Mouse (Mus musculus) limb, embryonic 13.5 days (tissue): ENCODE results near the gene Myo1d. TPM values are rescaled to one million over a fixed set of nuclear protein-coding genes. Genes with fewer than 3 reads are reported as not detected.

Experiments
- ATAC-seq: fragments of 200-750 bp; cut with Nextera tagmentation; 2 replicates; pipeline ENCODE4 v1.8.0; 2017; ENCODE audit warnings: low read depth, moderate number of reproducible peaks, moderate TSS enrichment; ENCODE audit not compliant: low FRiP score
- H3K27ac ChIP-seq: fragments of 300-500 bp; sonication (generic); 2 replicates; pipeline ENCODE4 v1.5.1; 2015; ENCODE audit warnings: inconsistent platforms, mild to moderate bottlenecking, moderate library complexity
- H3K27me3 ChIP-seq: fragments of 300-500 bp; sonication (generic); 2 replicates; pipeline ENCODE4 v1.6.1; 2015; ENCODE audit warnings: mild to moderate bottlenecking, inconsistent platforms
- H3K36me3 ChIP-seq: fragments of 300-500 bp; sonication (generic); 2 replicates; pipeline ENCODE4 v1.6.1; 2015; ENCODE audit warnings: inconsistent platforms, mild to moderate bottlenecking, moderate library complexity
- H3K4me1 ChIP-seq: fragments of 300-500 bp; sonication (generic); 2 replicates; pipeline ENCODE4 v1.6.1; 2015; ENCODE audit warnings: inconsistent platforms
- H3K4me2 ChIP-seq: fragments of 300-500 bp; sonication (generic); replicated peaks from 2 replicates; pipeline ENCODE4 v1.6.1; 2015; ENCODE audit warnings: inconsistent platforms, mild to moderate bottlenecking, moderate library complexity
- H3K4me3 ChIP-seq: fragments of 300-500 bp; sonication (generic); 2 replicates; pipeline ENCODE4 v1.5.1; 2015; ENCODE audit warnings: moderate library complexity, mild to moderate bottlenecking, inconsistent platforms
- H3K9ac ChIP-seq: fragments of 300-500 bp; sonication (generic); 2 replicates; pipeline ENCODE4 v1.6.1; 2015; ENCODE audit warnings: mild to moderate bottlenecking, inconsistent platforms
- H3K9me3 ChIP-seq: fragments of 300-500 bp; sonication (generic); 2 replicates; pipeline ENCODE4 v1.6.1; 2016; ENCODE audit warnings: inconsistent platforms
- WGBS: fragments of 180-500 bp; shearing (Covaris S2); methylation state at CpG from one replicate; pipeline ENCODE4 v1.1.7; 2015; 5-methylcytosine and 5-hydroxymethylcytosine counted together
- polyA plus RNA-seq: library from polyadenylated mRNA; unstranded; fragments of >200 nt; fragmentation: Nextera tagmentation; extraction: Ambion mirVana; gene quantifications from 2 replicates; pipeline ENCODE4 v1.2.1, GENCODE M21; 2015

Myo1d gene
- polyA plus RNA-seq, 1 experiment from 2014 or later = 6.7 TPM

DNA sequence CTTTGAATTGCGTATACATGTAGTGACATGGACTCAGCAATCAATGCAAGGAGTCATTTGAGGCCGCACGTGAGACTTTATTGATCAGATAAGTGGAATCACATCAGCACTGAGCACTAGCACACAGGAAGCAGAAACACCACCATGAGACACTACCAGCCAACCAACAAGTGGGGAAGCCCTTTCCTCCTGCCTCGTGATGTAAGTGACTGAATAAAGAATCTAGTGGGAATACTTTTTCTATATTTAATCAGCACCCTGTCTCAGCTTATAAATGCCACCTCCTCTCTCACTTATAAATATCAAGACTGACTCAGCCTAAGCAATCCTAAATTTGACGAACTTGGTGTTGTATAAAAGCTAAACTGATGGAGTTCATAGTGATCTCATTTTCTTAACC is 134.7 kb downstream of the Myo1d start:
- H3K9ac ChIP-seq = no peak overlapping the region
- H3K9me3 ChIP-seq = no peaks in the 10 kb centered on the region
- ATAC-seq = no peak
- 86% methylated on average over 5 of the region's 5 CpGs for WGBS
- no peak overlapping the region for H3K27ac ChIP-seq
- H3K36me3 ChIP-seq = no peaks in the 10 kb centered on the region
- no peak overlapping the region for H3K4me2 ChIP-seq
- no peaks in the 10 kb centered on the region for H3K27me3 ChIP-seq
- no peaks in the 10 kb centered on the region for H3K4me1 ChIP-seq
- H3K4me3 ChIP-seq = no peak overlapping the region

DNA sequence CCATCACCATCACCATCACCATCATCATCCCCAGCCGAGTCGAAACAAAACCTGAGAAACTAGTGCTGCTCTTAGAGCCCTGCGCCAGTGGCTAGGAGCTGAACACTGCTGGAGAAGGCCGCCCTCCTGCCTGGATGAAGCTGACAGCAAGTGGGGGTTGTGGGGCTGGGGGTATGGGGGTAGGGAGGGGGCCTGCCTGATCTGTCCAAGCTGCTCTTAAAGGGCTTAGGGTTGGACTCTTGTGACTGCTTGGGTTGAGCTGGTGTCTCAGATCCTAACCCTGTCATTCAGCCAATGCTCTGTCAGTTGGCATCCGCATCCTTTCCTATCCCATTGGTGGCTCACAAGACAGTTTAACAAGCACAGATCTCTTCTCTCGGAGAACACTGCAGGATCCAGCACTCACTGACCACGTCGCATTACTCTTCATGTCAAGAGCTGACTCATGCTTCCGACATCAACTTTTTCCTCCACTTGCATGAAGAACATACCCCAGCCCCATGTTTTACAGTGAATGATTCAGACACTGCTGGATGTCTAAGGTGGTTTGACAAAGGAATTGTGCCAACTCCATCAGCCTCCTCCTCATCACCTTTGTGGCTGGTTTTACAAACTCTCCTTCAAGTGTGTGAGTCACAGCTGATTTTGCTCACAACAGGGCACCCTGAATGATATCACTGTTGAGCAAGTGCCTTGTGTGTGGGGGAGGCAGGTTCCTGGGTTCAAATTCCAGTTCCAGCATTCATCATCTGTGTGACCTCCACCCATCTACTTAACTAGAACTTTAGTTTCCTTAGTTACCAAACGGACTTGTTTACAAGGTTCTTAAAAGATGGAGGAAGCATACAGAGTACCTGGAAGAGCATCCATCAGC is 150.6 kb downstream of the Myo1d start:
- Histone ChIP-seq H3K27me3 (no peaks in the 10 kb centered on the region), H3K4me1 (no peaks in the 10 kb centered on the region), H3K4me3 (no peak overlapping the region), H3K9me3 (no peaks in the 10 kb centered on the region), H3K27ac (no peak overlapping the region), H3K36me3 (no peaks in the 10 kb centered on the region), H3K9ac (no peak overlapping the region), H3K4me2 (no peak overlapping the region)
- WGBS = 86% methylated on average over 10 of the region's 10 CpGs
- no peak for ATAC-seq

DNA sequence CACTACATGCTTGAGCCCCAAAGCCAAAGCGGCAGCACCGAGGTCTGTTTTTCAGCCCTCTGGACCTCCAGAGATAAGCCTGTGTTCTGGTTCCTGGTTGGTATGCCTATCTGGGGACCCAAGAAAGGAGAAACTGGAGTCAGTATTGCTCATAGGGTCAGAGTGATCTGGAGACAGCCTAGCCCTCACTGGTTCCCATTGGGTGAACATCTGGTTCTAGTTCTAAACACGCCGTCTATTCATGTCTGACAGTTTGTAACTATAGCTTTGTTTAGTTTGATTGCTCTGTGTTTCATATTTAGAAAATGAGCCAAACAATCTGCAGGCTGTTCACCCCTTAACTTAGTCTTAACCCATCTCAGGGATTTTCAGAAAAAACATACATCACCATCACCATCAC is 151.2 kb downstream of the Myo1d start:
- WGBS = 79% methylated on average over 4 of the region's 4 CpGs
- H3K4me1 ChIP-seq = no peaks in the 10 kb centered on the region
- H3K9ac ChIP-seq = no peak overlapping the region
- no peak overlapping the region for H3K4me2 ChIP-seq
- H3K4me3 ChIP-seq = no peak overlapping the region
- no peak overlapping the region for H3K27ac ChIP-seq
- H3K9me3 ChIP-seq = no peaks in the 10 kb centered on the region
- no peaks in the 10 kb centered on the region for H3K36me3 ChIP-seq
- no peaks in the 10 kb centered on the region for H3K27me3 ChIP-seq
- no peak for ATAC-seq

DNA sequence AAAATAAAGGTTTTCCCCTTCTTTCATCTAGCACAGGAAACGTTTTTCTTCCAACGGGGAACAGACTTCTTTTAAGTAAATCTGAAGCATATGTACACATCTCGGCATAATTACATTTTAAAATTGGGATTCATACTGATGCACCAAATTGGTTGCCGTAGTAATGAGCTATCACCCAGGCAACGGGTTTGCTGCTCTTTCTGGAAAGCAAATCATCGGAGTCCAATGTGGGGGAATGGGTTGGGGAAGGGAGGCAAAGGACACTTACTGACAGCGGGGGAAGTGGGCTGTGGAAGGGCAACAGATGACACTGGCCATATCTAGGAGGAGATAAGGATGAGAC is 156.8 kb downstream of the Myo1d start:
- Histone ChIP-seq H3K4me2 (peak overlapping the region; percentile 21; the same call in 1 of the 2 replicates), H3K9ac (no peak overlapping the region), H3K27me3 (no peaks in the 10 kb centered on the region), H3K4me3 (no peak overlapping the region), H3K27ac (no peak overlapping the region), H3K36me3 (no peaks in the 10 kb centered on the region), H3K9me3 (no peaks in the 10 kb centered on the region), H3K4me1 (peaks cover 8% of the 10 kb centered on the region; the same call in 1 of the 2 replicates)
- WGBS = 30% methylated on average over 7 of the region's 7 CpGs
- no peak for ATAC-seq

DNA sequence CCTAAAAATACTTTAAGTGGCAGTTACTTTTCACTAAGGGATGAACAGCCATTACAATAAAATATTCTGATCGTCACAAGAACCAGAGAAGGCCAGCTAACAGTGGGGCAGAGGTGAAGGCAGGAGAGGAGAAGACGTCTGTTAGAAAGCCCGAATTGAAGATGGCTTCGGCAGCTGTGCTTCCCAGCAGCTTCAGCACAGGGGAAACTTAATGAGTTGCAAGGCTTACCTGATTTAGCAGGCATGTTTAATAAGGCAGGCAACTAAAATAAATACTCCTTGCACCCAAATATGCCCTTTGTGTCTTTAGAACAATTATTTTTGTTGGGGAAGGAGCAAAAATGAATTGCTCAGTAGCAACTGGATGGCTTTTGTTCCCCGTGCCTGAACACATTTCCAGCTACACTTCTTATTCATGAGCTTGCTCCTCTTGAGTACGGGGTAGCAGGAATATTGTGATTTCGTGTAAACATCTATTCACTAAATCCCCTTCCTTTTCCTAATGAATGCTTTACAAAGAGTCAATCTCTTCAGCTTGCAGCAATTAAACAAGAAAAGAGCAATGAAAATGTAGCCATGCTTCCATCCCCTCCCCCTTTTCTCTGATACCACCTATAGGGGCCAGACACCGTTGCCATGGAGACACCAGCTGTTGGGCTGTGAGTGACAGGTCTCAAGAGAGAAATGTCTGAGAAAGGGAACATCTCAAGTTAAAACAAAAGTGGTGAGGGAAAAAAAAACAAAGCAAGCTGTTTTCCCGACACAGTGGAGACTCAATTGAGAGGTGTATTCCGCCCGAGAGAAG is 157.4 kb downstream of the Myo1d start:
- ATAC-seq = no peak
- 18% methylated on average over 11 of the region's 11 CpGs for whole genome bisulfite sequencing
- Histone ChIP-seq H3K9me3 (no peaks in the 10 kb centered on the region), H3K4me3 (no peak overlapping the region), H3K27me3 (no peaks in the 10 kb centered on the region), H3K4me1 (peaks cover 8% of the 10 kb centered on the region; the same call in 1 of the 2 replicates), H3K36me3 (no peaks in the 10 kb centered on the region), H3K9ac (no peak overlapping the region), H3K4me2 (peak overlapping the region; percentile 21; the same call in 1 of the 2 replicates), H3K27ac (no peak overlapping the region)

DNA sequence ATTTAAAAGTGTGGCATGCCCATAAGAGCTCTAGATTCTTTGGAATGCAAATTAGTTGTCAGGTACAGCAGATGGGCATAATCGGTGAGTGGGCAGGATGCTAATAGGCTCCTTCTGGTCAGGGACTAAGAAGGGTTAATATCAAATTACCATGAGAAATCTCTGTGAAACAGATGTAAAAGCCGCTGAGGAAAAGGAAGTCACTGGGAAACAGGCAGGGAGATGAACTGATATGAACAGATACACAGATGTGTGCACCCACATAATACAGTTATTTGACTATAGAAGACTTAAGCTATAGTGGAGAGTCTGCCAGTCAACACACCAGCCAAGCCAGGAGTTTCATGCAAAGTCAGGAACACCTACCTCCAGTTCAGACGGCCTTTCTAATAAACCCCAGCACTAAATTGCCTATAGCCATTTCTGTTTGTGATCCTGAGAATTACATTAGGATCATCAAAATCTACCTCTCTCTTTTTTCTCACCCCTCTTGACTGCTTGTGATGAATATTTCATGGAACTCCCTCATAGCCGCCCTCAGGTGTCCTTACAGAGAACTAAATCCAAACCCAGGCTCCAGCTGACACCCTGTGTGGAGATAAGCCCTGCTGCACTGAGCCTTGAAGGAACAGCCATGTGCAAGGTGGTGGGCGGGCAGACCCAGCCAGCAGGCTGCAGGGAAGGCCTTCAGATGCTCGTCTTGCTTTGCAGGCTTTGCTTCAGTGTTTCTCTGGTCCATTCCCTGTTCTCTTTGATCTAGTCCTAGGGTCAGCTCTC is 164.7 kb downstream of the Myo1d start:
- no peaks in the 10 kb centered on the region for H3K9me3 ChIP-seq
- 36% methylated on average over 6 of the region's 6 CpGs for WGBS
- ATAC-seq = no peak
- H3K9ac ChIP-seq = no peak overlapping the region
- H3K4me2 ChIP-seq = no peak overlapping the region
- no peaks in the 10 kb centered on the region for H3K36me3 ChIP-seq
- no peak overlapping the region for H3K27ac ChIP-seq
- H3K4me3 ChIP-seq = no peak overlapping the region
- no peaks in the 10 kb centered on the region for H3K27me3 ChIP-seq
- no peaks in the 10 kb centered on the region for H3K4me1 ChIP-seq

DNA sequence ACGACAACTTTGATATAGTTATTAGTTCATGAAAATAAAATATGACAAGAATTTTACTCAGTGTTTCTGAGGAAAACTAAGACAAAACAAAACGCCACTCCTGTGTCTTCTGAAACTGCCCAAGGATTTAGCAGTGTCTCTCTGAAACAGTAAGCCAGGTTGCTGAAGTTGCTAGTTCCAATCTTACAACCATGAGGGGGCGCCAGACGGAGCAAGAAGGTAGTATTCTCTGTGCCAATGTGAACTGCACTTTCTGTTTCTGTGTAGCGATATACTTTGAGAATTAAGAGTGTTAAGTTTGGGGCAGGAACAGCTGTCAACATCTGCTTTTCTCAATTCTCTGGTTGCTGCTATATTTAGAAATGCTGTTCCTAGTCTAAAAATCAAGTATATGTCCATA is 165.4 kb downstream of the Myo1d start:
- no peak overlapping the region for H3K9ac ChIP-seq
- H3K27ac ChIP-seq = no peak overlapping the region
- H3K4me3 ChIP-seq = no peak overlapping the region
- no peaks in the 10 kb centered on the region for H3K27me3 ChIP-seq
- no peaks in the 10 kb centered on the region for H3K36me3 ChIP-seq
- no peak overlapping the region for H3K4me2 ChIP-seq
- no peaks in the 10 kb centered on the region for H3K9me3 ChIP-seq
- 41% methylated on average over 5 of the region's 5 CpGs for WGBS
- no peaks in the 10 kb centered on the region for H3K4me1 ChIP-seq
- no peak for ATAC-seq

DNA sequence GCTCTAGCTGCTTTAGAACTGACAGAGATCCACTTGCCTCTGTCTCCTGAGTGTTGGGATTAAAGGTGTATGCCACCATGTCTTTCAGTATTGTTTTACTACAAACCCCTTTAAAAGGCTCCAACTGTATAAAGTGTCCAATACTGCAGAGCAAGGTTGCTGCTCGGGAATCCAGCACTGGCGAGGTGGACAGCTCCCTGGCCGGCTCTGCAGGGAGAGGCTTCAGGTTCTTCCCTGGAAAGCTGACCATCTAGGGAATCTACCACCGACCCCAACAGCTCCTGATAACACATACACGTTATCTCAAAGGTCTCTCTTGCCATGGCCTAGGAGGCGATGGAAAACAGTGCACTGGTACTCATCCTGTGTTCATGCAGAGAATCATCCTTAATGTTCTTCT is 166.3 kb downstream of the Myo1d start:
- H3K27ac ChIP-seq = no peak overlapping the region
- no peak overlapping the region for H3K4me2 ChIP-seq
- no peaks in the 10 kb centered on the region for H3K36me3 ChIP-seq
- ATAC-seq = no peak
- no peak overlapping the region for H3K9ac ChIP-seq
- H3K9me3 ChIP-seq = no peaks in the 10 kb centered on the region
- 13% methylated on average over 6 of the region's 6 CpGs for WGBS
- H3K4me1 ChIP-seq = no peaks in the 10 kb centered on the region
- H3K27me3 ChIP-seq = no peaks in the 10 kb centered on the region
- H3K4me3 ChIP-seq = no peak overlapping the region

DNA sequence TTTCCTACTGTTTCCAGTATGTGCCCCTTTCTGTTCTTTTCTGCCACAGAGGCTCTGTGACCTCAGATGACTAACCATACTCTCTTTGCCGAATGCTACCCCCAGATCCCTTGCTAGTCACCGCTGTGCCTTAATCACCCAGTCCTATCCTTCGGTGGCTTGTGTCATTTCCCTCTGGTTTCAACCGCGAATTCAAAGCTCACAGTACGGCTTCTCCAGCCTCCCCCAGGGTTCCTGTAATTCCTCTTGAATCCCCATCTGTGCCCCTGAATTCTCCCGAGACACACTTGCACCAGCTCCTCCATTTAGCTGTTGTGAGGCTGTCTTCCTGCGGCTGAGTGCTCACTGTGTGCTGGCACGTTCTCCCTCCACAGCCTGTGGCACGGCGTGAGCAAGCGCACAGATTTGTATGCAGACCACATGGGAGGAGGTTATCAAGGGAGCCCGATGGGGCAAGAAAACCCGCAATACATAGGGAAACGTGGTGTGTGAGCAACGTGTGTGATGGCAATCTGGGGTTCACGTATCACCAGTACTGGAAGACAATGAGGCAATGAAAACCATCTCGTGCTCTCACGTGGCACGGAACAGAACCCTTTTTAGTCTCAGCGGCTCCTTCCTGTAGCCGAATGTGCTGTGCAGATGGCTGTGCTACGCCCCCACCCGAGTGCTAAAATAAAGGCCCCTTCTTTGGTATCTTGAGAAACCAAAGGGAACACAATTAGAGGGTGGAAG is 177.0 kb downstream of the Myo1d start:
- Histone ChIP-seq H3K4me2 (peak overlapping the region; percentile 55), H3K36me3 (no peaks in the 10 kb centered on the region), H3K4me3 (peak overlapping the region; percentile 26), H3K27ac (no peak overlapping the region), H3K9ac (peak overlapping the region; percentile 36), H3K9me3 (no peaks in the 10 kb centered on the region), H3K4me1 (peaks cover 13% of the 10 kb centered on the region), H3K27me3 (peaks cover 15% of the 10 kb centered on the region)
- 7% methylated on average over 24 of the region's 24 CpGs for WGBS
- no peak for ATAC-seq

DNA sequence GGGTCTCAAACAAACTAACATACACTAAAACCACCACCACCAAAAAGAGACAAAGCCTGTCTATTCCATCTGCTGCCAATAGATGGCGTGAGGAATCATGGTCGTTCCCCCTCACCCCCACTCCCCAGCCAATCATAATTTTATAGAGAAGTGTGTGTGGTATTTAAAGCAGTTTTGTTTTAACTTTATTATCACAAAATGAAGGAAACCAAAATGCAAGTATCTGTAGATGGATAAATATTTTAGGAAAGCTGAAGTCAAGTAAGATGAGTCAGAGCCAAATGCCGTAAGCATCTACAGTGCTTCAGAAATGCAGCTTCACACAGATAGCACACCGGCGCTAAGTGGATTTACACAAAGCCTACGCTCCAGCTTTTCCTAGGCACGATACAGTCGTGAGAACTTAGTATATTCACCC is 177.8 kb downstream of the Myo1d start:
- Histone ChIP-seq H3K4me2 (peak overlapping the region; percentile 55; the same call in 1 of the 2 replicates), H3K9ac (no peak overlapping the region), H3K27me3 (peaks cover 15% of the 10 kb centered on the region), H3K4me3 (no peak overlapping the region), H3K4me1 (peaks cover 13% of the 10 kb centered on the region), H3K36me3 (no peaks in the 10 kb centered on the region), H3K27ac (no peak overlapping the region), H3K9me3 (no peaks in the 10 kb centered on the region)
- 20% methylated on average over 8 of the region's 8 CpGs for WGBS
- no peak for ATAC-seq

DNA sequence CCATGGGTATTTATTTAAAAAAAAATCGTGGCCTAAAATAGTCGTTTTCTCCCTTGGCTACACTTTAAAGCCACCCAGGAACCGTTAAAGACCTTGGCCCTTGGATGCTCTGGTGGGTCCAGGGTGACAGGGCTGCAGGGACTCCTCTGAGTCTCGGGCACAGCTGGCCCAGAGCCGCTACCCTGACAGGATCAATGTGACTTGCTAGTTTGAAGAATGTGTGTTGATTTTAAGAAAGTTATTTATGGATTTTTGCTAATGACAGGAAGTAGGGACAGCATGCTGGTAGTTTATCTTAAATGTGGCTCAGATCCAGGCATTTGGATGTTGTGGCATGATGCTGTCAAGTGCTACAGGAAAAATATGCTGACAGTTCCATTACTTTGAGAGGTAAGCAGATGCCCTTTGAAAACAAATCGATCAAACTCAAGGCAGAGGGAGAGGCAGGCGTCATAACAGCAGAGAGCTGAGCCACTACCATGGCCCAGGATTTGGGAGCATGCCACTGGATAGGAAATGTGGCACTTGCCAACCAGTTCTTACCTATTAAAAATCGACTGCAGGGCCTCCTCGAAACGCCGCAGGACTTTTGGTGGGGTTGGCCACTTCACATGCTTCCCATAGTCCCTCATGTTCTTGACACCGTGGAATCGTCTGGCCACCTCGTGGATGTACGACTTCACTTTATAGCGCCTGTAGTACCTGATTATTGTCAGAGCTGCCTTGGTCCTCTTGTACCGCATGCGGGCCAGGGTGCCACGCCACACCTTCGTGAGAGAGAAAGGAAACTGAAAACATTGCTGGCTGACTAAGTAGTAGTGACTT is 178.6 kb downstream of the Myo1d start:
- no peaks in the 10 kb centered on the region for H3K36me3 ChIP-seq
- no peak overlapping the region for H3K27ac ChIP-seq
- no peak overlapping the region for H3K4me3 ChIP-seq
- no peak overlapping the region for H3K9ac ChIP-seq
- H3K9me3 ChIP-seq = no peaks in the 10 kb centered on the region
- WGBS = 69% methylated on average over 20 of the region's 20 CpGs
- peaks cover 13% of the 10 kb centered on the region for H3K4me1 ChIP-seq
- ATAC-seq = no peak
- H3K4me2 ChIP-seq = no peak overlapping the region
- H3K27me3 ChIP-seq = peaks cover 15% of the 10 kb centered on the region
